Mouse (Mus musculus): Measurements from ENCODE around the gene Skil.
A peak's percentile ranks its signal among the peaks of the same experiment; 100 is the strongest.
"Not testable (repeated sequence)": the region's sequence is repeated elsewhere in the genome, so short reads cannot be mapped to it uniquely, and the experiment has no call there.

The Skil gene

DNA sequence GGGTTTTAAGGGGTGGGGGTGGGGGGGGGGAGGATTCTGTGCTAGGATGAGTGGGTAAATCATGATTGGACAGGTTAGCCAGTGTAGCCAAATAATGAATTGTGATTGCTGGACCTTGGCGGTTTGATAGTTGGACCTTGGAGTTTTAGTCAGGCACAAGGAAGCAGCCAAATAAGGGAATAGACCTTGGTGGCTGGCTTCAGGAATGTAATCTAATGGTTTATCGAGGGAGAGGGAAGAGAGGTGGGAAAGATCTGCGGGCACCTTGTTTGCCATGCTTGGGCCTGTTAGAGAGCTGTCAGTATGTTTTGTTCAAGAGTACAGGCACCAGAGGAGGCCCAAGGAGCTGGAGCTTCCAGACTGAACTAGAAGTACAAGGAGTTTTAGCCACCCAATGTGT is 32.0 kb downstream of the Skil start:
- DNase-seq (ENCODE audit: low read depth, low spot score): no peak

DNA sequence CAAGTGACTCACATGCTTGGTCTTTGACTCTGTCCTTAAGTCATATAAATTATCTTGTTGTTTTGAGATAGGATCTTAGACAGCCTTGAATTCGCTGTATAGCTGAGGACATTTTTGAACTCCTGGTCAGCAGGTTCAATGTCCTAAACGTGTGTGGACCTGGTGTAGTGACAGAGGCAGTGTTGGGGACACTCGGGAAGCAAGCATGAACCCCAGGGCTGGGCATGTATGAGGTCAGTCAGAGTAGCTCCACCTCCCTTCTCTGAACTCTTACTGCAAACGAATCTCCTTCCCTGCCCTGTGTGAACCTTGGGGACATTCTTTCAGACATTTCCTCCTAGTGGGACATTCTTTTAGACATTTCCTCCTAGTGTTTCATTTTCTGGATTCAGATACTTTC is 34.9 kb downstream of the Skil start:
- DNase-seq (ENCODE audit: low read depth, low spot score): no peak

DNA sequence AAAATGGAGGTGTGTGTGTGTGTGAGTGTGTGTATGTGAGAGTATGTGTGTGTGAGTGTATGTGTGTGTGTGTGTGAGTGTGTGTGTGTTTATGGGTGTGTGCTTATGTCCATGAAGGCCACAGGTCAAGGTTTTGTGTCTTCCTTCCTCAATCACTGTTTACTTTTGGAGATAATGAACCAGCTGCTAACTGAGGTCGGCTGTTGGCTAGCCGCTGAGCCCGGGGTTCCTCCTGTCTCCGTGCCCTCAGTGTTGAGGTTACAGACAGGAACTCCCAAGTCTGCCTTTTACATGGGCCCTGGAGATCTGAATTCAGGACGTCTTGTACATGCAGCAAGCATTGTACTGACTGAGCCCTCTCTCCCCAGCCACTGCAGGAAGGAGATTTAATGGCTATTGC is 38.8 kb downstream of the Skil start:
- no peak for DNase-seq (ENCODE audit: low read depth, low spot score)

DNA sequence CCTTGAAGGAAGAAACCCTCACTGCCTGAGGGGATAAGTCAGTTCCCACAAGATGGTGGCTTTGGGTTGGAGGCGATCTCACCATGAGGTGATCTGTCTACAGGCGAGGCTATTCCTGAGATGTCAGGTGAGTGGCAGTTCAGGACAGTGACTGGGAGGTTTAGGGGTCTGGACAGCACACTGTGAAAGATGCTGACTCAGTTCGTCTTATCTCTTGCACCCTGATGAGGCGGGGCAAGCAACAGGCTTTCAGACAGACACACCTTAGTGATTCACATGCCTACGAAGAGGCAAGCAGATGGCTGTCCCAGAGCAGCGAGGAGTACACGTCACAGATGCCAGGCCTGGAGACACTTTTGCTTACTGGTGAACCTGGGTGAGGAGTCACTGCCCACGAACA is 39.4 kb downstream of the Skil start:
- DNase-seq (ENCODE audit: low read depth, low spot score): no peak

DNA sequence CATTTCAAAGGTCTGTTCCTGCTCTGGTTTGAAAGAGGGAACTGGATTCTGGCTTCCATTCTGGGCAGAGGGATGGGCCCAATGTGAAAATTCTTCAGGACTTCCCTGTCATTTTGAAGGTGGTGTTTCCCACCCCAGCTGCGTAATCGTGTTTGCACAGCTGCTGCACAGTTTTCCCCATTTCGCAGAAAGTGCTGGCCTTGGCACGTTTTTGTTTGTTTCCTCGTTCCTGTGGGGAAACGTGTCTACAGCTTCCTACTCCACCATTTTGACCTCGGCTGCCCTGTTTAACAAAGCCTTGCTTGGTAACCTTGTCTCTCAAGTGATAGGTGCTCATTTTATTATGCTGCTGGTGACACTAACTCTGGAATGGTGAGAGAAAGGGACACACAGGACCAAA is 39.8 kb downstream of the Skil start:
- no peak for DNase-seq (ENCODE audit: low read depth, low spot score)

DNA sequence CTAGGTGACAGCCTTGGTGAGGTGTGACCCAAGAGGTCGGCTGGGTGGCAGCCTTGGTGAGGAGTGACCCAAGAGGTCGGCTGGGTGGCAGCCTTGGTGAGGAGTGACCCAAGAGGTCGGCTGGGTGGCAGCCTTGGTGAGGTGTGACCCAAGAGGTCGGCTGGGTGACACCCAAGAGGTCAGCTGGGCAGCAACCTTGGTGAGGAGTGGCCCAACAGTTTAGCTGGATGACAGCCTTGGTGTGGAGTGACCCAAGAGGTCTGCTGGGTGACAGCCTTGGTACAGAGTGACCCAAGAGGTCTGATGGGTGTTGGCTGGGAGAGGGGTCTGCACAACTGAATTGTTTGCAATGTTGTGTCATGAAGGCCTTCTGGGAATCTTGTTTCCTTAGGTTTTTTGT is 41.7 kb downstream of the Skil start:
- DNase-seq (ENCODE audit: low read depth, low spot score): not testable (repeated sequence)

- DNase-seq (ENCODE audit: low read depth, low spot score): peak; percentile 49
These were observed 43.9 kb downstream of the Skil start for GRCm38 (mm10) chr3:31138454-31139424.

GRCm38 (mm10) chr3:31141621-31142020 is 46.8 kb downstream of the Skil start:
- no peak for DNase-seq (ENCODE audit: low read depth, low spot score)

- not testable (repeated sequence) for DNase-seq (ENCODE audit: low read depth, low spot score)
These were observed 50.4 kb downstream of the Skil start for GRCm38 (mm10) chr3:31145222-31145621.

DNA sequence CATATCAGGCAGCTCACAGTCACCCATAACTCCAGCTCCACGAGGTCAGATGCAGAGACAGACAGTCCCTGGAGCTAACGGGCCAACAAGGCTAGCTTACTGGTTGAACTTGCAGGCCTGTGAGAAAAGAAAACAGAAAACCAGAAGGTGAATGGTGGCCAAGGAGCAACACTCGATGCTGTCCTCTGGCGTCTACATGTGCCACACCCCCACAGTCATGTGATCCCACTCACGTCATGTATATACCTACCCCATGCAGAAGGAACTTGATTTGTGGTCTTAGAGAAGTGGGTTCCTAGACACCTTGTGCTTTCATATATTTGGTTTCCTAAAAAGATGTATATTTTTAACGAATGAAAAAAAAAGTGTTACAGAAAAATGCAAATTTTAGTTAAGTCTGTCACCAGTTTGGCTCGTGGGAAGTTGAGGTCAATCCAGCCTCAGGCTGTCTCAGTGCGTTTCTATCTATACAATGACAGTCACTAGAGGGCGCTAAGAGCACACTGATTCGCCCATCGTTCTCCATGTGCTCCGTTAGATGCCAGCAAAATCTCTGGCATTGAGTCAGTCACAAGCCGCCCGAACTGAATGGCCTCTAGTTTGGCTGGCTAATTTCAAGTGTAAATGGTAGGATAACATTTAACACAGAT is 50.9 kb downstream of the Skil start:
- peak; percentile 60 for DNase-seq (ENCODE audit: low read depth, low spot score)

- DNase-seq (ENCODE audit: low read depth, low spot score): no peak
These were observed 53.7 kb downstream of the Skil start for GRCm38 (mm10) chr3:31148595-31148994.

- DNase-seq (ENCODE audit: low read depth, low spot score): no peak
These were observed 54.8 kb downstream of the Skil start, which contains the start of gene Cldn11 for GRCm38 (mm10) chr3:31149706-31150105. TSS of gene Cldn11 (plus strand) at chr3:31149920.

DNA sequence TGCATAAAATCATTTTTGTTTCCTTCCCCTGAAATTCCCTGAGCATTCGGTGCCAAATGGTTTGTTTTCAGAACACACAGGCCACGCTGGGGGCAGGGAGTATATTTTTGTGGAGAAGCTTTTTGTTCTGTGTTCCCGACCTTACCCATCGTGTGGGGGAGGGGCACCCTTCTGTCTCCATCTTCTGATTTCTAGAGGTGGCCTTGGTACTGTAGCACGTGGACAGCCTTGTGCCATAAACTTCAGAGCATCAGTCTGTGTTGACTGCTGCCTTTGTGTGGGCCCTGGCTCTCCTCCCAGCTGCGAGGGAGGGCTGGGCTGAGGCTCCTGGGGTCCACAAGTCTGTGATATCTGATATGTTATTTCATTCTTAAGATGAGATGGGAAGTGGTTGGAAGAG is 57.2 kb downstream of the Skil start:
- DNase-seq (ENCODE audit: low read depth, low spot score): no peak

GRCm38 (mm10) chr3:31156126-31156525 is 61.3 kb downstream of the Skil start:
- no peak for DNase-seq (ENCODE audit: low read depth, low spot score)

GRCm38 (mm10) chr3:31157776-31158175 is 62.9 kb downstream of the Skil start:
- DNase-seq (ENCODE audit: low read depth, low spot score): no peak

GRCm38 (mm10) chr3:31160046-31160445 is 65.2 kb downstream of the Skil start:
- no peak for DNase-seq (ENCODE audit: low read depth, low spot score)

DNA sequence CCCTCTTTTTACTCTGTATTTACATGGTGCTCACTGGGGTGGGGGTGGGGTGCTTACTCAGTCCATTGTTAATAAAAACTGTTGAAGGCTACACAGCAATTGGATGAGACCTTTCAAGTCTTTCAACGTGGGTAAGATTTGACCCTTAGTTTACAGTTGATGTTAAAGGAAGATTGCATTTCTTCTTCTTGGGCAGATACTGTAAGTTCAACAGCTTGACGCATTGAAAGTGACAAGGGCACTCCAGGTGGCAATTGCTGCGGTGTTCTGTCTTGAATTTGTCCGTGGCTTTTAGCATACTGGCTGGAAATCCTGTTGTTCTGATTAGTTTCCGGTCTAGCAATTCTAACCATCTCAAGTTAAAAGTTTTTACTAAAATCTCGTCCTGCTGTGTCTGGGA is 66.5 kb downstream of the Skil start:
- DNase-seq (ENCODE audit: low read depth, low spot score): no peak

GRCm38 (mm10) chr3:31162860-31163259 is 68.0 kb downstream of the Skil start:
- no peak for DNase-seq (ENCODE audit: low read depth, low spot score)

DNA sequence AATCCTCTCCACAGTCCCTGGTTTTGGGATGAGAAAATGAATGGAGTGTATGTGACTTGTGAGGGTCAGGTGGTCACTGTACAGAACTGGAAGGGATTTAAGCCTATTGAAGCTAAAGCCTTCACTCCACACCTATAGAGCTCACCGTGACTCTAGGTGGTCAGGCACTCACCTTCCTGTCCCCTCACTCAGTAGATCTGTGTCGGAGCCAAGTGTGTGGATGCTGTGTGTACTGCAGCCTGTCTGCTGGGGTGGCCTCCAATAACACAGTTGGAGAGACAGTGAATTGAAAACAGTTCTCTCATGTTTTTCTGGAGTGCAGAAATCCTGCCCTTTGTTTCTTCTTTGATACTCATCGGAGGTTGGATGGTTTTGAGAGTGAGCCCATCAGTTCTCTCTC is 70.9 kb downstream of the Skil start:
- DNase-seq (ENCODE audit: low read depth, low spot score): no peak

DNA sequence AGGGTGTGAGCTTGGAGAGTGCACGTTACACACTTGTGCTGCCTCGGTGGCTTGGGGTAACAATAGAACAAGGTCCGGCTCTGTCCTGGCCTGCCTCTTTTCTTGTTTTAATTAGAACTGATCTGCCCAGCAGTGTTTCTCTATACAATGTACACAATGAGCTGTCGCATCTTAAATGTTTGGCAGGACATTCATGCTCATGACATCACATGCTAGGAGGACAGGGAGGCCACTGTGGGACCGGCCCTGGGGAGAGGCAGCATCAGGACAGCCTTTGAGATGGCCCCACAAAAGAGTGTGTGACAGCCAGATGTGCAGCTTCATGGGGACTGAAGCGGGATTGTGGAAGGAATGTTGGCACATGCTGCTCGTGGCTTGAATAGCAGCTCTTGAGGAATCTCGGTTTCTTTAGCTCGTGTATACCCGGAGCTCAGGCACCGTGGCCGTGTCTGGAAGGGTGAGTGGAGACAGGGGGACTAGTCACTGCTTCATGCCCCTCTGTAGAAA is 71.6 kb downstream of the Skil start:
- DNase-seq (ENCODE audit: low read depth, low spot score): no peak

Data from WW6 (cell line).